Mouse (Mus musculus) liver, embryonic 13.5 days (tissue): ENCODE measurements around the gene Mief2. TPM values are rescaled to one million over a fixed set of nuclear protein-coding genes. Genes with fewer than 3 reads are reported as not detected.

Experiments used
- ATAC-seq: fragments of 200-750 bp; cut with Nextera tagmentation; 2 replicates; pipeline ENCODE4 v1.8.0; 2017; ENCODE audit warnings: low read depth, mild to moderate bottlenecking, moderate number of reproducible peaks, moderate library complexity
- DNase-seq: peaks from one replicate; pipeline ENCODE4 v3.0.0; 2022
- H3K27ac ChIP-seq: fragments of 300-500 bp; sonication (generic); 2 replicates; pipeline ENCODE4 v1.5.1; 2015; ENCODE audit warnings: moderate library complexity, mild to moderate bottlenecking, inconsistent platforms
- H3K27me3 ChIP-seq: fragments of 300-500 bp; sonication (generic); 2 replicates; pipeline ENCODE4 v1.6.1; 2015; ENCODE audit warnings: mild to moderate bottlenecking, inconsistent platforms
- H3K36me3 ChIP-seq: fragments of 300-500 bp; sonication (generic); 2 replicates; pipeline ENCODE4 v1.6.1; 2015; ENCODE audit warnings: mild to moderate bottlenecking, inconsistent platforms
- H3K4me1 ChIP-seq: fragments of 300-500 bp; sonication (generic); replicated peaks from 2 replicates; pipeline ENCODE4 v1.6.1; 2015; ENCODE audit warnings: inconsistent platforms
- H3K4me2 ChIP-seq: fragments of 300-500 bp; sonication (generic); 2 replicates; pipeline ENCODE4 v1.6.1; 2015; ENCODE audit warnings: inconsistent platforms, mild to moderate bottlenecking, moderate library complexity
- H3K4me3 ChIP-seq: fragments of 300-500 bp; sonication (generic); replicated peaks from 2 replicates; pipeline ENCODE4 v1.5.1; 2015; ENCODE audit warnings: mild to moderate bottlenecking, inconsistent platforms
- H3K9ac ChIP-seq: fragments of 300-500 bp; sonication (generic); 2 replicates; pipeline ENCODE4 v1.6.1; 2015; ENCODE audit warnings: mild to moderate bottlenecking, inconsistent platforms
- H3K9me3 ChIP-seq: fragments of 300-500 bp; sonication (generic); replicated peaks from 2 replicates; pipeline ENCODE4 v1.6.1; 2016; ENCODE audit warnings: inconsistent platforms
- WGBS: fragments of 180-500 bp; shearing (Covaris S2); methylation state at CpG from one replicate; pipeline ENCODE4 v1.1.7; 2015; ENCODE audit not compliant: insufficient replicate concordance; 5-methylcytosine and 5-hydroxymethylcytosine counted together
- microRNA-seq: library from miRNA; unstranded; fragments of <30 nt; microRNA quantifications from one replicate; pipeline ENCODE4, GENCODE M21; 2016
- polyA plus RNA-seq: library from polyadenylated mRNA; unstranded; fragments of >200 nt; fragmentation: Nextera tagmentation; extraction: Ambion mirVana; gene quantifications from 2 replicates; pipeline ENCODE4 v1.2.1, GENCODE M21; 2015

Mief2 gene
- polyA plus RNA-seq, 1 experiment from 2014 or later: 3.0 TPM

DNA sequence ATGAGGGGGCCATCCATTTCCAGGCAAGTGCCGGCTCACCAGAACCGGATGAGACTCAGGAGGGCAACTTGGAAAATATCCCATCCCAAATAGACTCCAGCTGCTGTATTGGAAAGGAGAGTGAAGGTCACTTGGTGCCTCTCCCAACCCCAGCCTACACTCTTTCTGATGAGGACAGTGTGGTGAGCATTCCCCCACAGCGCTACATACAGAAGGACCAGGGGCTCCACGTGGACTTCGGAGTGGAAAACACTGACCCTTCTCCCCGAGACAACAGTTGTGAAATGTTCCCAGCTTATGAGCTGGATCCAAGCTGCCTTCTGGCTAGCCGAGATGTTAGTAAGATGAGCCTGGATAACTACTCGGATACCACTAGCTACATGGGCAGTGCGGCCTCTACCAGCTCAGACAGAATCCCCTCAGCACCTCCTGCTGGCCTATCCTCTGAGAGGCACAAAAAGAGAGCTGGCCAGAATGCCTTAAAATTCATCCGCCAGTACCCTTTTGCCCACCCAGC, 51.5 kb downstream of the Mief2 start:
- Histone ChIP-seq H3K4me3 (peak overlapping the region; percentile 85), H3K36me3 (peaks cover 51% of the 10 kb centered on the region), H3K27me3 (no peaks in the 10 kb centered on the region), H3K9me3 (no peaks in the 10 kb centered on the region), H3K9ac (peak overlapping the region; percentile 63), H3K27ac (no peak overlapping the region), H3K4me1 (peaks cover 77% of the 10 kb centered on the region), H3K4me2 (peak overlapping the region; percentile 91)
- ATAC-seq (no peak), DNase-seq (no peak)
- 80% methylated on average over 10 of the region's 10 CpGs for WGBS

Small RNA genes lying within 50 kb of the gene (microRNA-seq; reads per million reads assigned to microRNA genes)
- 5.0 reads per million, percentile 11 among the genes with 10 or more reads in this experiment for gene Mir5100

Other genes with a start within 250 kb of the Mief2 start
- gene Alkbh5, start 192.0 kb upstream of the Mief2 start, polyA plus RNA-seq: 23.6 and 25.1 TPM in 2 replicates
- 11.2 and 12.4 TPM in 2 replicates for gene Llgl1, start 28.7 kb upstream of the Mief2 start, polyA plus RNA-seq
- 25.2 and 28.7 TPM in 2 replicates for gene Flii, start 1.1 kb upstream of the Mief2 start, polyA plus RNA-seq
- gene Top3a, start 49.0 kb downstream of the Mief2 start, polyA plus RNA-seq: 6.7 and 8.5 TPM in 2 replicates
- gene Smcr8, start 49.1 kb downstream of the Mief2 start, polyA plus RNA-seq: 2.2 and 3.2 TPM in 2 replicates
- 50.1 and 54.2 TPM in 2 replicates for gene Shmt1, start 83.3 kb downstream of the Mief2 start, polyA plus RNA-seq
- gene Dhrs7b, start 102.2 kb downstream of the Mief2 start, polyA plus RNA-seq: 25.5 and 28.9 TPM in 2 replicates
- 33.1 and 33.3 TPM in 2 replicates for gene Tmem11, start 150.9 kb downstream of the Mief2 start, polyA plus RNA-seq
- 8.6 and 10.5 TPM in 2 replicates for gene Natd1, start 186.4 kb downstream of the Mief2 start, polyA plus RNA-seq
- gene Map2k3, start 203.6 kb downstream of the Mief2 start, polyA plus RNA-seq: 157 and 164 TPM in 2 replicates